Mouse (Mus musculus): Measurements from ENCODE around the gene Gins3.
"Not testable (repeated sequence)": the region's sequence is repeated elsewhere in the genome, so short reads cannot be mapped to it uniquely, and the experiment has no call there.

Gene Gins3

GRCm38 (mm10) chr8:95633262-95634062, at the start of gene Gins3:
Gene Gins3 (plus strand): TSS chr8:95633453.
- peak; percentile 79 for DNase-seq (ENCODE audit: low read depth, low spot score)

GRCm38 (mm10) chr8:95587339-95587738, 45.9 kb upstream of the Gins3 start:
- DNase-seq (ENCODE audit: low read depth, low spot score) = no peak

GRCm38 (mm10) chr8:95589282-95589681, 44.0 kb upstream of the Gins3 start:
- no peak for DNase-seq (ENCODE audit: low read depth, low spot score)

- no peak for DNase-seq (ENCODE audit: low read depth, low spot score)
Measured at GRCm38 (mm10) chr8:95590539-95590938, 42.7 kb upstream of the Gins3 start.

GRCm38 (mm10) chr8:95592131-95592780, 41.0 kb upstream of the Gins3 start:
- DNase-seq (ENCODE audit: low read depth, low spot score) = no peak

- DNase-seq (ENCODE audit: low read depth, low spot score) = no peak
Measured at GRCm38 (mm10) chr8:95593439-95594393, 39.5 kb upstream of the Gins3 start.

- no peak for DNase-seq (ENCODE audit: low read depth, low spot score)
Measured at GRCm38 (mm10) chr8:95595131-95595530, 38.1 kb upstream of the Gins3 start.

GRCm38 (mm10) chr8:95596841-95597241, 36.4 kb upstream of the Gins3 start:
- no peak for DNase-seq (ENCODE audit: low read depth, low spot score)

- DNase-seq (ENCODE audit: low read depth, low spot score) = peak; percentile 42
Measured at GRCm38 (mm10) chr8:95599861-95600260, 33.4 kb upstream of the Gins3 start.

GRCm38 (mm10) chr8:95601306-95601705, 31.9 kb upstream of the Gins3 start:
- no peak for DNase-seq (ENCODE audit: low read depth, low spot score)

GRCm38 (mm10) chr8:95602168-95602567, 31.1 kb upstream of the Gins3 start:
- DNase-seq (ENCODE audit: low read depth, low spot score) = no peak

- DNase-seq (ENCODE audit: low read depth, low spot score) = not testable (repeated sequence)
Measured at GRCm38 (mm10) chr8:95606509-95606908, 26.7 kb upstream of the Gins3 start.

- DNase-seq (ENCODE audit: low read depth, low spot score) = no peak
Measured at GRCm38 (mm10) chr8:95607210-95607609, 26.0 kb upstream of the Gins3 start.

- DNase-seq (ENCODE audit: low read depth, low spot score) = no peak
Measured at GRCm38 (mm10) chr8:95609406-95609805, 23.8 kb upstream of the Gins3 start.

- DNase-seq (ENCODE audit: low read depth, low spot score) = no peak
Measured at GRCm38 (mm10) chr8:95610749-95611148, 22.5 kb upstream of the Gins3 start.

GRCm38 (mm10) chr8:95611769-95612168, 21.5 kb upstream of the Gins3 start:
- no peak for DNase-seq (ENCODE audit: low read depth, low spot score)

- no peak for DNase-seq (ENCODE audit: low read depth, low spot score)
Measured at GRCm38 (mm10) chr8:95616383-95616782, 16.9 kb upstream of the Gins3 start.

GRCm38 (mm10) chr8:95620046-95620445, 13.2 kb upstream of the Gins3 start:
- DNase-seq (ENCODE audit: low read depth, low spot score) = no peak

GRCm38 (mm10) chr8:95624833-95625232, 8.4 kb upstream of the Gins3 start:
- DNase-seq (ENCODE audit: low read depth, low spot score) = no peak

- no peak for DNase-seq (ENCODE audit: low read depth, low spot score)
Measured at GRCm38 (mm10) chr8:95632840-95633239, 413 bp upstream of the Gins3 start.

GRCm38 (mm10) chr8:95634063-95634340, 749 bp downstream of the Gins3 start:
- no peak for DNase-seq (ENCODE audit: low read depth, low spot score)

- DNase-seq (ENCODE audit: low read depth, low spot score) = no peak
Measured at GRCm38 (mm10) chr8:95644942-95645341, 11.7 kb downstream of the Gins3 start.
